ENCODE assay signal across 8 mouse cellular contexts in the genomic region with DNA sequence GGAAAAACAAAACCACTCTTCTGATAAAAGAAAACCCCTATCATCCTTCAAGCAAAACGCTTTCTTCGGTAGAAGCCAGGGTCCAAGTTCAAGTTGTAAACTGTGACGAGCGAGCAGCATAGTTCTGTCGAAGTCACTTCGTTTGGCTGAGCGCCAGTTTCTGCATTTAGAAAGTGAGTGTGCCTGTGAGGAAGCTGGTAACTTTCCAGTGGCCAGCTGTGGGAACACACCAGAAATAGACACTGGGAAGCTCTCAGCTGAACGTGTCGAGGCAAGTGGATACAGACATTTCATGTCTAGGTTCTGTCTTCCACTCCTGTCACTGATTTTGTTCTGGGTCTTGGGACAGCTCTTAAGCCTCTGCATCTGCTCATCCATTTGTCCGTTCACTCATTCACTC. TPM values are rescaled to one million over a fixed set of nuclear protein-coding genes. Genes with fewer than 3 reads are reported as not detected.
A peak's percentile ranks its signal among the peaks of the same experiment; 100 is the strongest.
DNase-seq lines count a peak whose midpoint lies in the region; ATAC-seq and TF ChIP-seq lines count a peak whose summit lies in the region.
"Had no signal": no experiment of that assay in that cellular context is flagged by ENCODE, and none has a peak within 500 bp of the region (broad histone marks: within the 10 kb centered on the region; RNA-seq: fewer than 3 reads in every experiment).

No protein-coding gene starts in this region.

- TF ChIP-seq POLR2A in bone marrow, adult 2 months (IDR thresholded peaks at IDR 0.05; ENCODE audit: borderline replicate concordance, control insufficient read depth, low read depth, low read length), result no peak

- H3K4me2 ChIP-seq in lung, embryonic 14.5 days, result peak overlapping the region; percentile 24
- H3K4me2 ChIP-seq: embryonic facial prominence, embryonic 13.5 days had no signal

- CTCF ChIA-PET in Patski (lab: Charles Lee), result interaction anchor here (0.7 to 1.2 kb wide), 2 partner anchors 9 to 33 kb away, joined by 3 read pairs; no protein-coding TSS in a partner anchor

- H3K9me3 ChIP-seq in lung, embryonic 14.5 days (ENCODE audit: low read depth, low read length), result no peaks in the 10 kb centered on the region
- no peaks in the 10 kb centered on the region for H3K9me3 ChIP-seq in forebrain, embryonic 10.5 days
- H3K9me3 ChIP-seq: embryonic facial prominence, embryonic 13.5 days had no signal

- peak; percentile 22 for DNase-seq in Patski (ENCODE audit: low read depth, low spot score)
- peak; percentile 94 for DNase-seq in heart, adult 8-10 months (ENCODE audit: low spot score)
- peak; percentile 95 for DNase-seq in kidney, postnatal 10 days
- peak; percentile 99 for DNase-seq in lung, embryonic 14.5 days
- peak; percentile 99 for DNase-seq in skeletal muscle tissue, adult 2 months (ENCODE audit: low read depth, low spot score)
- DNase-seq in forebrain, embryonic 10.5 days (ENCODE audit: extremely low spot score, low spot score), result no peak

- no peak overlapping the region for H3K9ac ChIP-seq in lung, embryonic 14.5 days
- H3K9ac ChIP-seq: embryonic facial prominence, embryonic 13.5 days had no signal

- peak overlapping the region; percentile 58; the same call in 1 of the 2 replicates for H3K27ac ChIP-seq in bone marrow, adult 2 months (ENCODE audit: control insufficient read depth, insufficient read depth, low read depth, low read length, poor library complexity)
- H3K27ac ChIP-seq in lung, embryonic 14.5 days (ENCODE audit: low read depth), result peak overlapping the region; percentile 81
- H3K27ac ChIP-seq in forebrain, embryonic 10.5 days, result no peak overlapping the region
- H3K27ac ChIP-seq: embryonic facial prominence, embryonic 13.5 days had no signal

- no peaks in the 10 kb centered on the region for H3K36me3 ChIP-seq in lung, embryonic 14.5 days (ENCODE audit: insufficient read depth)
- H3K36me3 ChIP-seq in forebrain, embryonic 10.5 days (replicated peaks), result no peaks in the 10 kb centered on the region
- H3K36me3 ChIP-seq: embryonic facial prominence, embryonic 13.5 days had no signal

- in situ Hi-C loops in Patski (cut with MboI; ENCODE audit: low pct_unique_long_range_greater_than_20kb), result no loop called here

- no peaks in the 10 kb centered on the region for H3K27me3 ChIP-seq in Patski
- no peaks in the 10 kb centered on the region for H3K27me3 ChIP-seq in lung, embryonic 14.5 days (ENCODE audit: insufficient read depth, low read length)
- no peaks in the 10 kb centered on the region for H3K27me3 ChIP-seq in forebrain, embryonic 10.5 days (ENCODE audit: poor library complexity, severe bottlenecking)
- H3K27me3 ChIP-seq: embryonic facial prominence, embryonic 13.5 days had no signal

- H3K4me1 ChIP-seq in bone marrow, adult 2 months (ENCODE audit: control insufficient read depth, insufficient read depth, low read length), result peaks cover 4% of the 10 kb centered on the region
- peaks cover 15% of the 10 kb centered on the region for H3K4me1 ChIP-seq in lung, embryonic 14.5 days (ENCODE audit: insufficient read depth)
- peaks cover 2% of the 10 kb centered on the region; the same call in 1 of the 2 replicates for H3K4me1 ChIP-seq in forebrain, embryonic 10.5 days

- POLR2A ChIA-PET in Patski (lab: Charles Lee), result interaction anchor here (0.7 kb wide), 1 partner anchor 56 kb away, joined by 3 read pairs; no protein-coding TSS in a partner anchor

- ATAC-seq in Patski, result peak; percentile 42
- ATAC-seq in lung, embryonic 14.5 days (ENCODE audit: insufficient read depth), result peak; percentile 97

- TF ChIP-seq CTCF in Patski (IDR thresholded peaks at IDR 0.05), result no peak
- TF ChIP-seq CTCF in bone marrow, adult 2 months (IDR thresholded peaks at IDR 0.05; ENCODE audit: control insufficient read depth, insufficient read depth, low read length), result no peak
- TF ChIP-seq CTCF in lung, embryonic 14.5 days (IDR thresholded peaks at IDR 0.05; ENCODE audit: low read depth), result 0 out of 2 replicates have a peak, but pooled peaks have one; percentile 6

- H3K4me3 ChIP-seq in bone marrow, adult 2 months (replicated peaks; ENCODE audit: control insufficient read depth, low read depth, low read length), result no peak overlapping the region
- no peak overlapping the region for H3K4me3 ChIP-seq in lung, embryonic 14.5 days (ENCODE audit: low read depth, low read length)
- no peak overlapping the region for H3K4me3 ChIP-seq in forebrain, embryonic 10.5 days
- H3K4me3 ChIP-seq: embryonic facial prominence, embryonic 13.5 days had no signal

- WGBS in bone marrow, adult 2 months, result 2% methylated on average over 10 of the region's 10 CpGs
- WGBS in lung, embryonic 14.5 days, result 21% methylated on average over 10 of the region's 10 CpGs
- 91% methylated on average over 10 of the region's 10 CpGs for WGBS in forebrain, embryonic 10.5 days

RNA-seq across cellular contexts. Expression of a gene that starts 15.2 kb away (rescaled TPM):
- 55.2 TPM for polyA plus RNA-seq in Patski (2021)
- 7.2 and 14.8 TPM in 2 replicates for polyA plus RNA-seq in bone marrow, adult 2 months (2011; ENCODE audit: insufficient read depth, insufficient read length, low replicate concordance, missing spikeins)
- total RNA-seq in heart, adult 8-10 months (2022), result 10 to 100 TPM; 74.1 to 92.4 (median 77.5) TPM
- 102 and 104 TPM in 2 replicates for polyA plus RNA-seq in lung, embryonic 14.5 days (2014; fragmentation: Nextera tagmentation; extraction: Ambion mirVana)
- polyA plus RNA-seq in forebrain, embryonic 10.5 days (2016; fragmentation: Nextera tagmentation; extraction: Ambion mirVana), result 91.3 and 91.7 TPM in 2 replicates

RNA-seq across cellular contexts. Expression of a gene that starts 24.3 kb away (rescaled TPM):
- polyA plus RNA-seq in Patski (2021), result not detected
- 7.9 and 12.5 TPM in 2 replicates for polyA plus RNA-seq in bone marrow, adult 2 months (2011; ENCODE audit: insufficient read depth, insufficient read length, low replicate concordance, missing spikeins)
- 1 to 10 TPM; 3.6 to 6.1 (median 4.9) TPM for total RNA-seq in heart, adult 8-10 months (2022)
- polyA plus RNA-seq in lung, embryonic 14.5 days (2014; fragmentation: Nextera tagmentation; extraction: Ambion mirVana), result not detected in 2 replicates
- 16.8 and 24.4 TPM in 2 replicates for polyA plus RNA-seq in forebrain, embryonic 10.5 days (2016; fragmentation: Nextera tagmentation; extraction: Ambion mirVana)
